Mouse (Mus musculus) small intestine, adult 2 months (tissue): ENCODE measurements around the gene Vmn1r130.
"Not testable (repeated sequence)": the region's sequence is repeated elsewhere in the genome, so short reads cannot be mapped to it uniquely, and the experiment has no call there.

Source experiments
- CTCF ChIP-seq: fragments of 200-500 bp; IDR thresholded peaks from 2 replicates; pipeline ENCODE4 v1.5.1; 2012; ENCODE audit warnings: low read depth, mild to moderate bottlenecking, control low read depth, inconsistent platforms, low read length, moderate library complexity, mixed read lengths; ENCODE audit not compliant: insufficient replicate concordance, insufficient read length; ENCODE audit errors: extremely low read depth
- POLR2A ChIP-seq: fragments of 200-500 bp; IDR thresholded peaks from 2 replicates; pipeline ENCODE4 v1.6.1; 2012; ENCODE audit warnings: low read depth, mild to moderate bottlenecking, control low read depth, inconsistent platforms, low read length, moderate library complexity

GRCm38 (mm10) chr7:21511480-21511879, at the start of gene Vmn1r130:
- not testable (repeated sequence) for TF ChIP-seq CTCF, POLR2A
